Mouse (Mus musculus) limb, embryonic 12.5 days (tissue): ENCODE data around the gene Clcn7. TPM values are rescaled to one million over a fixed set of nuclear protein-coding genes. Genes with fewer than 3 reads are reported as not detected.
A peak's percentile ranks its signal among the peaks of the same experiment; 100 is the strongest.

Source experiments
- ATAC-seq: fragments of 200-750 bp; cut with Nextera tagmentation; 2 replicates; pipeline ENCODE4 v1.8.0; 2017; ENCODE audit warnings: low read depth, moderate TSS enrichment; ENCODE audit not compliant: insufficient number of reproducible peaks, insufficient read depth, low FRiP score, low TSS enrichment
- H3K27ac ChIP-seq: fragments of 300-500 bp; sonication (generic); 2 replicates; pipeline ENCODE4 v1.5.1; 2016; ENCODE audit warnings: mild to moderate bottlenecking, moderate library complexity
- H3K27me3 ChIP-seq: fragments of 300-500 bp; sonication (generic); 2 replicates; pipeline ENCODE4 v1.6.1; 2016; ENCODE audit warnings: mild to moderate bottlenecking, moderate library complexity
- H3K36me3 ChIP-seq: fragments of 300-500 bp; sonication (generic); 2 replicates; pipeline ENCODE4 v1.6.1; 2016; ENCODE audit warnings: mild to moderate bottlenecking, moderate library complexity
- H3K4me1 ChIP-seq: fragments of 300-500 bp; sonication (generic); replicated peaks from 2 replicates; pipeline ENCODE4 v1.6.1; 2016
- H3K4me2 ChIP-seq: fragments of 300-500 bp; sonication (generic); 2 replicates; pipeline ENCODE4 v1.6.1; 2016; ENCODE audit warnings: mild to moderate bottlenecking, moderate library complexity
- H3K4me3 ChIP-seq: fragments of 300-500 bp; sonication (generic); replicated peaks from 2 replicates; pipeline ENCODE4 v1.5.1; 2016; ENCODE audit warnings: mild to moderate bottlenecking
- H3K9ac ChIP-seq: fragments of 300-500 bp; sonication (generic); replicated peaks from 2 replicates; pipeline ENCODE4 v1.6.1; 2016; ENCODE audit warnings: mild to moderate bottlenecking, moderate library complexity
- H3K9me3 ChIP-seq: fragments of 300-500 bp; sonication (generic); 2 replicates; pipeline ENCODE4 v1.6.1; 2016; ENCODE audit warnings: mild to moderate bottlenecking, moderate library complexity
- WGBS: fragments of 180-500 bp; shearing (Covaris S2); methylation state at CpG from one replicate; pipeline ENCODE4 v1.1.7; 2016; 5-methylcytosine and 5-hydroxymethylcytosine counted together
- polyA plus RNA-seq: library from polyadenylated mRNA; unstranded; fragments of >200 nt; fragmentation: Nextera tagmentation; extraction: Ambion mirVana; gene quantifications from 2 replicates; pipeline ENCODE4 v1.2.1, GENCODE M21; 2016

Clcn7 gene
- polyA plus RNA-seq, 1 experiment from 2014 or later, result 26.0 TPM

- under 1% methylated on average over 50 of the region's 50 CpGs for WGBS
- Histone ChIP-seq H3K36me3 (peaks cover 4% of the 10 kb centered on the region), H3K4me3 (peak within 1 kb of the TSS; percentile 97), H3K4me2 (peak within 1 kb of the TSS; percentile 99), H3K4me1 (peaks cover 20% of the 10 kb centered on the region), H3K27me3 (peaks cover 4% of the 10 kb centered on the region; the same call in 1 of the 2 replicates), H3K9ac (peak within 1 kb of the TSS; percentile 73), H3K27ac (peak within 1 kb of the TSS; percentile 83), H3K9me3 (no peaks in the 10 kb centered on the region)
- peak; percentile 78 for ATAC-seq
Observed at GRCm38 (mm10) chr17:25184129-25184691, 51.0 kb downstream of the Clcn7 start, which contains the start of gene BC003965. Gene BC003965, plus strand, starts transcription at chr17:25184554.

DNA sequence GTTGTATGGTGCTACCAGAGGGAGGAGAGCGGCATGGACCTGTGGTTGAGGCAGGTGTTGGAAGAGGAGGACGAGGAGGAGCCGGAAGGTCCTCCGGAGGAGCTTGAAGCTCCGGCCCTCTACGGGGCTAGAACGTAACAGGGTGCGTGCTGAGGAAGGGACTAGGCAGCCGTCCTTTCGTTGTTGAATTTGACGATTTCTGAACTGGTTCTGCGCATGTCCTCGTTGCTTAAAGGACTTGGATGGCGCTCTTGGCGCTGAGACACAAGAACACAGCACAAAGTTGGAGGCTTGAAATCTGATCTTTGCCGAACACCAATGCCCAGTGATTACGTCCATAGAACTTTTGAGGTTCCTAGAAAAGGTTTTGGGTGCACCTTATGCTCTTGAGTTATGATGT, 51.8 kb downstream of the Clcn7 start:
- H3K9ac ChIP-seq, result peak overlapping the region; percentile 73
- peak overlapping the region; percentile 97 for H3K4me3 ChIP-seq
- WGBS, result 8% methylated on average over 17 of the region's 17 CpGs
- peak overlapping the region; percentile 41; the same call in 1 of the 2 replicates for H3K27ac ChIP-seq
- no peaks in the 10 kb centered on the region for H3K9me3 ChIP-seq
- peaks cover 4% of the 10 kb centered on the region; the same call in 1 of the 2 replicates for H3K27me3 ChIP-seq
- H3K36me3 ChIP-seq, result peaks cover 4% of the 10 kb centered on the region
- H3K4me1 ChIP-seq, result peaks cover 27% of the 10 kb centered on the region
- peak overlapping the region; percentile 99 for H3K4me2 ChIP-seq
- ATAC-seq, result no peak

- no peaks in the 10 kb centered on the region for H3K27me3 ChIP-seq
- peaks cover 28% of the 10 kb centered on the region for H3K4me1 ChIP-seq
- H3K4me3 ChIP-seq, result peak overlapping the region; percentile 99
- H3K9me3 ChIP-seq, result no peaks in the 10 kb centered on the region
- peak overlapping the region; percentile 90 for H3K4me2 ChIP-seq
- peak overlapping the region; percentile 91 for H3K9ac ChIP-seq
- H3K27ac ChIP-seq, result peak overlapping the region; percentile 84
- 6% methylated on average over 11 of the region's 11 CpGs for WGBS
- ATAC-seq, result no peak
- H3K36me3 ChIP-seq, result peaks cover 25% of the 10 kb centered on the region
Observed at GRCm38 (mm10) chr17:25187784-25188149, 54.6 kb downstream of the Clcn7 start.

DNA sequence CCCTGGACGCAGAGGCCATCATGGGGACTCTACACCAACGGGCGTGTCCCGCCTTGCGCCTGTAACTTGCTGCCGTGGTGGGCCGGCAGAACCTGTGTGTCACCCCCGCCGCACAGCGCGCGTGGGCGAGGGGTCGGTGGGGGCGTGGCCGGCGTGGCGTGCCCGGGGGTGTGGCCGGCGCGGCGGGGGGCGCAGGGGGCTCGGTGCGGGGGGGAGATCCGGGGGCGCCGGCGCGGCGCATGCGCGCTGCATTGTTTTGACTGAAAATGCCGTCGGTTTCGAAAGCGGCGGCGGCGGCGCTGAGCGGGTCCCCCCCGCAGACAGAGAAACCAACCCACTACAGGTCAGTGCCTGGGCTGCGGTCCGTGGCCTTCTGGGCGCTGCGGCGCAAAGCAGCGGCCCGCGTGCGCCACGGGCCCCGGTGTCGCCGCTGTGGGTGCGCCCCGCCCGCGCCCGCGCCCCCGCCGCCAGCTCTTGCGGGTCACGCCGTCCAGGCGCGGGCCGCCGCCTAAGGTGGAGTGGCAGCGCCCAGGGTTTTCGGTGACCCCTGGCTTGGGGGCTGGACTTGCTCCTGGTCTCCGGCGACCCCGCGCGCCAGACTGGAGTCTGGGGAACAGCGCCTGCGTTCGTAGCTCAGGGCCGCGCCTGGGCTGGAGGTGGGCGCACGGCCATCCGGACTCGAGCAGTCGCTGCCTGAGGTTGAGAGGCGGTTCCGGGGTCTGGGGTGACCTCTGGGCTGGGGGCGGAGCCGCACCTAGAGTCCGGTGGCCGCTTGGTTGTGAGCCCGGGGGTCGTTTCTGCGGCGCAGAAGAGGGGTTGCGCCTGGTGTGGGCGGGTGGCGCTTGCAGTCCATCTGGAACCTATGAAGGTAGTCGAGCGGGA, 55.2 kb downstream of the Clcn7 start, which contains the start of gene Unkl:
Gene Unkl (plus strand): TSS at position 248 of the 882 bp plus-strand sequence.
- peak within 1 kb of the TSS; percentile 84 for H3K27ac ChIP-seq
- H3K27me3 ChIP-seq, result no peaks in the 10 kb centered on the region
- peak within 1 kb of the TSS; percentile 99 for H3K4me3 ChIP-seq
- peaks cover 30% of the 10 kb centered on the region for H3K36me3 ChIP-seq
- WGBS, result under 1% methylated on average over 71 of the region's 104 CpGs
- peak within 1 kb of the TSS; percentile 91 for H3K9ac ChIP-seq
- H3K9me3 ChIP-seq, result no peaks in the 10 kb centered on the region
- peak within 1 kb of the TSS; percentile 90 for H3K4me2 ChIP-seq
- peak; percentile 35; the same call in 1 of the 2 replicates for ATAC-seq
- peaks cover 27% of the 10 kb centered on the region for H3K4me1 ChIP-seq

DNA sequence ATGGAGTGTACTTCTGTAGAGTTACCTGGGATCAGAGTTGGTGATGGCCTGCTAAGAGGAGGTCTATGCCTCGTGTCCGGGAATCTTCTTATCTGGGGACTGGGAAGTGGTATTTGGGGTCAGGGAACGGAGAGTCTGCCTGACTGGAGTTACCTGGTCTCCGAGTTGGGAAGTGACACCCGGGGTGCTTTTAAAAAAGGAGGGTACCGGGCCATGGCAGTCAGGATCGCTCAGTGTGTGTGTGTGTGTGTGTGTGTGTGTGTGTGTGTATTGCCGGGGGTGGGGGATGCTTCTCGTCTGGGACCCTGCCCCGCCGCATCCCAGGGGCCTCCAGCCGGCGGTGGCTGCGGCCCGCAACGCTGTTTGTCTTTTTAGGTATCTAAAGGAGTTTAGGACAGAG, 55.9 kb downstream of the Clcn7 start:
- no peak for ATAC-seq
- 4% methylated on average over 16 of the region's 16 CpGs for WGBS
- H3K27ac ChIP-seq, result no peak overlapping the region

GRCm38 (mm10) chr17:25202401-25202800, 69.2 kb downstream of the Clcn7 start:
- no peak overlapping the region for H3K4me2 ChIP-seq

More for the DNA sequence above, 55.9 kb downstream of the Clcn7 start:
- peak overlapping the region; percentile 91 for H3K9ac ChIP-seq
- H3K4me1 ChIP-seq, result peaks cover 25% of the 10 kb centered on the region
- H3K36me3 ChIP-seq, result peaks cover 32% of the 10 kb centered on the region
- peak overlapping the region; percentile 99 for H3K4me3 ChIP-seq
- no peaks in the 10 kb centered on the region for H3K9me3 ChIP-seq
- no peaks in the 10 kb centered on the region for H3K27me3 ChIP-seq
- peak overlapping the region; percentile 90 for H3K4me2 ChIP-seq

DNA sequence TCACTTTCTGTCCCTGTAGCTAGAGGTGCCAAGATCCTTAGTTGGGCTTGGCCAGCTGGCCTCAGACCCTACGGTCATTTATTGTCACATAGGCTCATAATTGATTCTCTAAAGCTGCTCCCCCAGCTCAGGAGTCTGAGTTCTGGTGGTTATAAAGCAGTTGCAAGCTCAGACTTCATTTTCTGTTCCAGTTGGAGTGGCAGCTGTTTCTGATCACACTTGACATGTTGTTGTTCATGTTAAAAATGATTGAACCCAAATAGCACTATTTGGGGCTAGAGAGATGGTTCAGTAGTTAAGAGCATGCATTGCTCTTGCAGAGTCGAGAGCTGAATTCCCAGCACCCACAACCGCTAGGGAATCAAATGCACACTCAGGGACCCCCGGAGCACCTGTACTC, 76.8 kb downstream of the Clcn7 start:
- no peak for ATAC-seq
- H3K4me2 ChIP-seq, result no peak overlapping the region
- no peaks in the 10 kb centered on the region for H3K27me3 ChIP-seq
- no peaks in the 10 kb centered on the region for H3K9me3 ChIP-seq
- no peak overlapping the region for H3K27ac ChIP-seq
- 89% methylated on average over 4 of the region's 4 CpGs for WGBS
- peaks cover 98% of the 10 kb centered on the region for H3K36me3 ChIP-seq
- H3K4me1 ChIP-seq, result no peaks in the 10 kb centered on the region
- no peak overlapping the region for H3K9ac ChIP-seq
- no peak overlapping the region for H3K4me3 ChIP-seq

More at GRCm38 (mm10) chr17:25202401-25202800, 69.2 kb downstream of the Clcn7 start:
- Histone ChIP-seq H3K9me3 (no peaks in the 10 kb centered on the region), H3K9ac (no peak overlapping the region), H3K27ac (no peak overlapping the region), H3K4me1 (no peaks in the 10 kb centered on the region), H3K27me3 (no peaks in the 10 kb centered on the region), H3K36me3 (peaks cover 79% of the 10 kb centered on the region), H3K4me3 (no peak overlapping the region)
- 85% methylated on average over 4 of the region's 4 CpGs for WGBS
- ATAC-seq, result no peak

GRCm38 (mm10) chr17:25210680-25211466, 77.7 kb downstream of the Clcn7 start:
- H3K4me1 ChIP-seq, result no peaks in the 10 kb centered on the region
- no peaks in the 10 kb centered on the region for H3K9me3 ChIP-seq
- H3K4me2 ChIP-seq, result no peak overlapping the region
- WGBS, result 86% methylated on average over 15 of the region's 15 CpGs
- no peak for ATAC-seq
- H3K4me3 ChIP-seq, result no peak overlapping the region
- H3K27me3 ChIP-seq, result no peaks in the 10 kb centered on the region
- no peak overlapping the region for H3K9ac ChIP-seq
- H3K36me3 ChIP-seq, result peaks cover 98% of the 10 kb centered on the region
- H3K27ac ChIP-seq, result no peak overlapping the region

GRCm38 (mm10) chr17:25211705-25212104, 78.5 kb downstream of the Clcn7 start:
- no peak for ATAC-seq
- H3K4me2 ChIP-seq, result no peak overlapping the region
- no peak overlapping the region for H3K27ac ChIP-seq
- H3K4me3 ChIP-seq, result no peak overlapping the region
- H3K27me3 ChIP-seq, result no peaks in the 10 kb centered on the region
- WGBS, result 92% methylated on average over 4 of the region's 4 CpGs
- no peak overlapping the region for H3K9ac ChIP-seq
- H3K4me1 ChIP-seq, result no peaks in the 10 kb centered on the region
- no peaks in the 10 kb centered on the region for H3K9me3 ChIP-seq
- H3K36me3 ChIP-seq, result peaks cover 99% of the 10 kb centered on the region
